8 mouse cellular contexts compared by ENCODE assay signal in the genomic region with DNA sequence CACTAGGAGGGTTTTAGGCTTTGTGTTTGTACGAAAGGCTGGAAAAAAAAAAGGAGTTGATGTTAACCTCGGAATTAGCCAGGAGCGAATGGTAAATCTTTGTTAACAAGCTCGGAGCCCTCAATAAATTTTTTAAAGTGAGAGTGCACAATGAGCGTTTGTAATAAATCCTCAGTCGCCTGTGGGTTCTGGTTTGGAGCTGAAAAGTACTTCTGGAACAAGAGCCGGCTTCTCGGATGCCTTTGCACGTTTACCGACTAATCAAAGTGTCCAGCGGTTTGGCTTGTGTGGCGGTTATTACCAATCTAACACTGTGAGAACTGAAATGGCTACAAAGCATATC. TPM values are rescaled to one million over a fixed set of nuclear protein-coding genes. Genes with fewer than 3 reads are reported as not detected.
DNase-seq lines count a peak whose midpoint lies in the region; ATAC-seq lines count a peak whose summit lies in the region.
"Had no signal": no experiment of that assay in that cellular context is flagged by ENCODE, and none has a peak within 500 bp of the region (broad histone marks: within the 10 kb centered on the region; RNA-seq: fewer than 3 reads in every experiment).

No protein-coding gene starts in this region.

- H3K9ac ChIP-seq in lung, embryonic 15.5 days: no peak overlapping the region
- H3K9ac ChIP-seq in hindbrain, embryonic 13.5 days: peak overlapping the region; percentile 46; the same call in 1 of the 2 replicates
- no peak overlapping the region for H3K9ac ChIP-seq in midbrain, embryonic 11.5 days (ENCODE audit: low read length)

- peaks cover 11% of the 10 kb centered on the region for H3K27me3 ChIP-seq in lung, embryonic 15.5 days
- peaks cover 7% of the 10 kb centered on the region for H3K27me3 ChIP-seq in hindbrain, embryonic 13.5 days
- peaks cover 4% of the 10 kb centered on the region for H3K27me3 ChIP-seq in midbrain, embryonic 11.5 days (ENCODE audit: control insufficient read depth, insufficient read depth, low read length)

- H3K9me3 ChIP-seq in lung, embryonic 15.5 days: no peaks in the 10 kb centered on the region
- no peaks in the 10 kb centered on the region for H3K9me3 ChIP-seq in hindbrain, embryonic 13.5 days
- H3K9me3 ChIP-seq in midbrain, embryonic 11.5 days (ENCODE audit: control insufficient read depth, low read length): no peaks in the 10 kb centered on the region
- H3K9me3 ChIP-seq: G1E had no signal

- no peaks in the 10 kb centered on the region for H3K36me3 ChIP-seq in lung, embryonic 15.5 days
- no peaks in the 10 kb centered on the region for H3K36me3 ChIP-seq in hindbrain, embryonic 13.5 days
- no peaks in the 10 kb centered on the region for H3K36me3 ChIP-seq in midbrain, embryonic 11.5 days (ENCODE audit: control insufficient read depth, insufficient read depth, low read length)
- H3K36me3 ChIP-seq: G1E had no signal

- ATAC-seq in lung, embryonic 15.5 days (ENCODE audit: borderline replicate concordance, extremely low read depth, low FRiP score, low TSS enrichment): no peak
- ATAC-seq in hindbrain, embryonic 13.5 days (ENCODE audit: low FRiP score): no peak
- no peak for ATAC-seq in midbrain, embryonic 11.5 days (ENCODE audit: low FRiP score)

- H3K27ac ChIP-seq in lung, embryonic 15.5 days: no peak overlapping the region
- peak overlapping the region; percentile 85 for H3K27ac ChIP-seq in hindbrain, embryonic 13.5 days
- H3K27ac ChIP-seq in midbrain, embryonic 11.5 days (ENCODE audit: low read depth, low read length): peak overlapping the region; percentile 44

- peak overlapping the region; percentile 29; the same call in 1 of the 2 replicates for H3K4me2 ChIP-seq in lung, embryonic 15.5 days
- peak overlapping the region; percentile 49 for H3K4me2 ChIP-seq in hindbrain, embryonic 13.5 days
- peak overlapping the region; percentile 12; the same call in 1 of the 2 replicates for H3K4me2 ChIP-seq in midbrain, embryonic 11.5 days

- peaks cover 30% of the 10 kb centered on the region for H3K4me1 ChIP-seq in lung, embryonic 15.5 days
- H3K4me1 ChIP-seq in hindbrain, embryonic 13.5 days (replicated peaks): peaks cover 52% of the 10 kb centered on the region
- peaks cover 19% of the 10 kb centered on the region; the same call in 1 of the 2 replicates for H3K4me1 ChIP-seq in midbrain, embryonic 11.5 days (ENCODE audit: control insufficient read depth, insufficient read depth, low read length)

- 31% methylated on average over 12 of the region's 12 CpGs for WGBS in lung, embryonic 15.5 days
- 21% methylated on average over 12 of the region's 12 CpGs for WGBS in hindbrain, embryonic 13.5 days
- 29% methylated on average over 12 of the region's 12 CpGs for whole genome bisulfite sequencing in midbrain, embryonic 11.5 days

- DNase-seq in lung, postnatal 14 days: no peak
- DNase-seq in midbrain, embryonic 11.5 days (ENCODE audit: low spot score, missing footprints): no peak
- DNase-seq in retina, postnatal 1 day: no peak
- DNase-seq in T-cell, adult 2 months (ENCODE audit: low spot score): no peak
- no peak for DNase-seq in adrenal gland, postnatal 14 days

- H3K4me3 ChIP-seq in lung, embryonic 15.5 days: 0 out of 2 replicates have a peak overlapping the region, but pooled peaks have one; percentile 0
- peak overlapping the region; percentile 22 for H3K4me3 ChIP-seq in hindbrain, embryonic 13.5 days
- no peak overlapping the region for H3K4me3 ChIP-seq in midbrain, embryonic 11.5 days (ENCODE audit: low read depth, low read length)

RNA-seq across cellular contexts. Expression of gene Cd247, which starts 46.1 kb away (rescaled TPM):
- polyA plus RNA-seq in lung, embryonic 15.5 days (2015; fragmentation: Nextera tagmentation; extraction: Ambion mirVana): 1.3 and 2.6 TPM in 2 replicates
- polyA plus RNA-seq in hindbrain, embryonic 13.5 days (2015; fragmentation: Nextera tagmentation; extraction: Ambion mirVana): 0.60 and 1.5 TPM in 2 replicates
- polyA plus RNA-seq in midbrain, embryonic 11.5 days (2014; fragmentation: Nextera tagmentation; extraction: Ambion mirVana): 2.0 and 2.1 TPM in 2 replicates
- 1.3 and 9.1 TPM in 2 replicates for total RNA-seq in adrenal gland, postnatal 14 days (2021)
